Mouse (Mus musculus) urinary bladder, postnatal 4 days (tissue): ENCODE data around the gene Scrn3.

Experiments
- DNase-seq, 2 experiments: peaks; one replicate each; pipeline ENCODE4 v3.0.0; 2021 to 2022; ENCODE audit warnings: low spot score in 2 of 2

The Scrn3 gene

DNA sequence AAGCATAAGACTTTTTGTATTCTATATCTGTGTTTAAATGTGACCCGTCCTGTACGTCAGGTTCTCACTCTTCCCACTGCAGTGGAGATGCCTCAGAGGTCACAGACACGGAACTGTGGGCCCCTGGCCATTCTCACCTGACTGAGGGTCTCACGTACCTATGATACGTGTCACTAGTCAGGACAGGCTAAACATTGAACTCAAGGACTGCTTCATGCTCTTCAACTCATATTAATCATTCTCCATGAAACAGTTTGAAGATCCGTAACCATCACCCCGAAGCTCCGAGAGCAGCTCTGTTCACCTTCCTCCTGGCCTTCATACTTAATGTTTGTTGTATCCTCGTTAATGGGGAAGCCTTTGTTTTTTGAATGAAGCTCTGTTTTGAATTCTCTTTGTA, 5.0 kb downstream of the Scrn3 start:
- no peak for DNase-seq

DNA sequence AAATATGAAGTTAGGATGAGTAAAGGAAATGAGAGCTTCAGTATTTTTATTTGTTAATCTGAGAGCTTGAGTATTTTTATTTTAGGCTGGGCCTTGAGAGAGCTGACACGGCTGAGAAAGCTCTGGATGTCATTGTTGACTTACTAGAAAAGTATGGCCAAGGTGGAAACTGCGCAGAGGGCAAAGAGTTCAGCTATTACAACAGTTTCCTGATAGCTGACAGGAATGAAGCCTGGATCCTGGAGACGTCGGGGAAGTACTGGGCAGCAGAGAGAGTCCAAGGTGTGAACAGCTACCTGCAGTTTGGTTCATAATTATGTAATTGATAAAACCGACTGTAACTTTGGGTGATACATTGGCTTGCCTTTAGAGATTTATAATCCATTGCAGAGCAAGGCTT, 6.8 kb downstream of the Scrn3 start:
- no peak for DNase-seq

DNA sequence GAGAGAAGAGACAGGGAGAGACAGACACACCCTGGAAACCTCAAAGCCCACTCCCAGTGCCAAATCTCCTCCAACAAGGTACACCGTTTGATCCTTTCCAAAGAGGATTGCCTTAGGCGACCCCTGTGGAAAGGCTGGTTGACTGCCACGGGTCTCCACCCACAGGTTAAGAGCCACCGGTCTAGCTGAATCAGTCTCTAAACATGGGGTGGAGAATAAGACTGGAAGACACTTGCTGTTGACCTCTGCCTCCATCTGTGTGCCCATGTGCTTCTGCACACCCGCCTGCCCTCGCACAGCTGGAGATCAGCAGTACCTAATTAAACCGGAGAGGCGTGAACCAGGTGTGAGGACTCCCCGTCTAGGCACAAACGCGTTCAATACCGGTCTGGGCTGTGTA, 10.6 kb downstream of the Scrn3 start:
- no peak for DNase-seq

DNA sequence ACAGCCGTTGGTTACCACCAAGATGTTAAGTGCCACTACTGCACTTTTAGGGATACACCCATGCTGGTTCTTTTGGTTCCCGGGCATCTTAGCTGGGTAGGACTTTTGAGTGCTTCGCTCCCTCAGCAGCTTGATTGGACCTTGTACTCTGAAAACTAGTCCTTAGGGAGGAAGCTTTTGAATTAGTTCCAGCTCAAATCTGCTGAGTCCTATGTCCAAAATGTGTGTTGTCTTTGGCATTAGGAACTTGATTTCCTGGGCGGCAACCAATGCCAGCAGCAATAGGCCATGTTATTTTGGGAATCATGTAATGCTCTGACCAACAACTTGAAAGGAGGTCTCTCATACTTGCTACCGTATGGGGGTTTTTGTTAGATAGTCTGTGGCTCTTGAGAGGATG, 13.5 kb downstream of the Scrn3 start:
- DNase-seq: no peak

DNA sequence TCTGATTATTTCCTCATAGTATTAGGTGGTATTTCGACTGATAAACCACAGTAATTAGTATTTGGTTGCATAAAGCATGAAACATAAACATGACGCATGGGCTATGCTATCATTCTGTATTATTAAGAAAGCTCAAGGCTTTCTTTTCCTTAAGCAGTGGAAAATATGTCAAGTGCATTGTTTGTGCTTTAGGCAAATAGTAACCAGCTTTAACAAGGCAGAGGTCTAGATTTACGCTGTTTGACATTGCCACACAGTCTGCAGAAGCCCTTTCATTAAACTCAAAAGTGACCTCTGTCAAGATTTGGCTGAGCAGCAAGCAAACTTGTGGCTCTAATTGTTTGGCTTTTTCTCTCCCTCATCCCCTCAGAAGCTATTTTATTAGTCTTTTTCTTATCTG, 23.5 kb downstream of the Scrn3 start:
- DNase-seq: no peak

DNA sequence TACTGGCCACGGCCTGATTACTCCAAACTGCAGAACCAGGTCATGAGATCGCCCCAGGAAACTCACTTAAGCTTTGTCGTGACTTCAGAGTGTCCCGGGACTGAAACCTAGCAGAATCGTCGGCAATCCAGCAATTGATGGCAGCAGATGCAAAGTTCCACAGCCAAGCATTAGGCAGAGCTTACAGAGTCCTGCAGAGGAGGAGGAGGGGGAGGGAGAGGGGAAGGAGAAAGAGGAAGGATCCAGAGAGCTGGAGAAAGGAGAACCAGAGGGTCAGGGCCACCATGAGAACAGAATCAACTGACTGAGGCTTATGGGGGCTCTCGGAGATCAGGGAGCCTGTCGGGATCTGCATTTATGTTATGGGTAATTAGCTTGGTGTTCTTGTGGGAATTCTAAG, 26.0 kb downstream of the Scrn3 start:
- no peak for DNase-seq

DNA sequence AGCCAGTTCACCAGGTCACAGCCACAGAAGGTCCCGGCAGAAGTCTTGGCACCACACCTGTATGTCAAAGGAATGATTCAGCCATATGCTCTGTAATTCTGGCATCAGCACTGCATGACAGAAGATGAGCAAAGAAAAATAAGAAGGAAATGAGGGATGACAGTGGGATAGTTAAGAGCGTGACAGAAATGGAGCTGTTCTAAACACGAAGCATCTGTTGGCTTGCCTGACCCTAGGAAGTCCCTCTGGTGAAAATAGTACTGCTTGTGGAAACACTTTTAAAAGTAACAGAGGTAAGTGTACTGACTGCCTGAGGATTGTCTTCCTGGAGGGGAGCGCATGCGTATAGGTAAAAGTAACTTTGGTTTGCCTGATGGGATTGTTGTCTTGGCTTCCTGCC, 31.3 kb downstream of the Scrn3 start:
- DNase-seq: no peak

DNA sequence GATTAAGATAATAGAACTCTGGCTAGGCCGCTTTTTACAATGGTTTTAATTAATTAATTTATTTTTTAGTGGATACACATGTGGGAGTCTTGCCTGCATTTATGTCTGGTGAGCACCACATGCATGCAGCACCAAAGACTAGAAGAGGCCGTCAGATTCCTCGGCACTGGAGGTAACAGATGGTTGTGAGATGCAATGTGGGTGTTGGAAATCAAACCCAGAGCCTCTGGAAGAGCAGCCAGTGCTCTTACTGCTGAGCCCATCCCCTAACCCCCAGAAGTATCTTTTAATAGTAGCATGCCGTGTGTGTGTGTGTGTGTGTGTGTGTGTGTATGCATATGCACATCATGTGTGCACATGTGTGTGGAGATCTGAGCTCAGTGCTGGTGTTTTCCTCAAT, 32.8 kb downstream of the Scrn3 start:
- no peak for DNase-seq

DNA sequence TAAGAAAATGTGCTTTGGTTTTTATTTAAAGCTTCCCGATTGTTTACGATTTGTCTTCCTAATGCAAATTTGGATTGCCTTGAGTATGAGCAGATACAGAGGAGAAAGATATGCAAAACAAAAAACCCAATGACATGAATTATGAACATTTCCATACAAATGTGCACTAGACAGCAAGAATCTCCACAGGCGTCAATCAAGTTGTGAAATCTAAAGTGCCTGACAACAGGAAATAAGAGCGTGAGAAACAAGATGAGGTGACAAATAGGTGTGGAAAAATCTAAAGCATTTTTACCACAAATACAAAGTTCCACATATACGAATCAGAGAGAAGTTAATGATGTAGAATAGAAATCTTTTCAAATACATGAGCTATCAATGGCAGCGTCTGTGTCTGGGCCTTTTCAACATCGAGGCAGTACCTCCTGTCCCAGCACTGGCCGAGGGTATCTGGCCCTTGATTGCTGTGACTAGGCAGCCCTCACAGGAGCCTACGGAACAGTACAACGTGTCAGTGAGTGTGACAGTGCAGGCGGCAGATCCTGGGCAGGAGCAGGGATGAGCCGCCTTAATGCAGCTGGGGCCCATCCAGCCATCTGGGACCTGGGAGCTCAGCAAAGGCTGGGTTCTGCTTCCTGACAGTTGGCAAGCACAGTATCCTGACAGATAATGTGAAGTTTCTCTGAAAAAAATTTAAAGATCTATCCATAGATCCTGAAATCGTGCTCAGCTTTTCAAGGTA, 34.1 kb downstream of the Scrn3 start:
- DNase-seq: no peak

DNA sequence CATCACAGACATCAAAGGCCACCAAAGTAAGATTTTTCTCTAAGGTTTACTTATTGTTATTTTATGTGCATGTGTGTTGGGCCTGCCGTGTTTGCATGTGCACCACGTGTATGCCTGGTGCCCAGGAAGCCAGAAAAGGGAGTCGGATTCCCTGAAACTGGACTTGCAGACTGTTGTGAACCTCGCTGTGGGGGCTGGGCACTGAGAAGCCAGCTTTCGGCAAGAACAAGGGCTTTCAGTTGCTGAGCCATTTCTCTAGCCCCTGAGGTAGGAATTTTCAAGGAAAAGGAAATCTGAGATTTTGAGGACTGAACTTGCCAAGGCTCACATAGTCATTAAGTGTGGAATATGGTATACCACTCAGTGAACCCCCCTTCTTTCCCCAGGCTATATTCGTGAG, 34.7 kb downstream of the Scrn3 start:
- DNase-seq: no peak

DNA sequence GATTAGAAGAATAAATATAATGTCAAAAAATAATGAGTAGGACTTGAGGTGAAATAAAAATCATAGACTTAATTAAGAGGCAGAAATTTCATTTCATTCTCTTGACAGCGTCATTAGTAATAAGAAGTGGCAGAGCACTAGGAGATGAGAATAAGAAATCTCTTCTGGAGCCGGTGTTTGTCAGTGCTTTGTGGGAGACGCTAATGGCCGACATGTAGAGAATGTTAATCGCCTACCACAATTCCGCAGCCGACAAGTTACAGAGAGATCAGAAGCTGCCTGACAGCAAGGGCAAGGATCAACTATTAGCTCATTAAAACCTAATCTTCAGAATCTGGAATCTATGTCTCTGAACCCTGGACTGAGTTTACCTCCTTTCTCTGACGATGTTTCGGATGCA, 35.4 kb downstream of the Scrn3 start:
- no peak for DNase-seq

DNA sequence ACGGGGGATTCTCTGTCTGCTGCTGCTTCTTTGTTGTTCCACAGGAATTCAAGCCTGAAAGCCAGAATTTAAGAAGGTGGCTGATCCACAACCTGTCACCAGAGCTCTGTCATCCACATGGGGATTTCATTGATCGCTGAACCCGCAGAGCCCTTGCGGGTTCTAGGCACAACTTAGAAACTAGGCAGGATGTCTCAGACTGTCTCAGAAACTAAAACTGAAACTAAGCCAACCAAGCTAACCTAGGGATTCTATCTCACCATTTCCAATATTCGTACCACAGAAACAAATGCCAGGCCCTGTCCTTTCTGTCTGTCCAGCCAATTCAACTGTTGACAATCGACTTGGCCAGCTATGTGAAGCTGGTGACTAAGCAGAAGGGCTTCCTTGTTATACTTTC, 35.8 kb downstream of the Scrn3 start:
- no peak for DNase-seq

DNA sequence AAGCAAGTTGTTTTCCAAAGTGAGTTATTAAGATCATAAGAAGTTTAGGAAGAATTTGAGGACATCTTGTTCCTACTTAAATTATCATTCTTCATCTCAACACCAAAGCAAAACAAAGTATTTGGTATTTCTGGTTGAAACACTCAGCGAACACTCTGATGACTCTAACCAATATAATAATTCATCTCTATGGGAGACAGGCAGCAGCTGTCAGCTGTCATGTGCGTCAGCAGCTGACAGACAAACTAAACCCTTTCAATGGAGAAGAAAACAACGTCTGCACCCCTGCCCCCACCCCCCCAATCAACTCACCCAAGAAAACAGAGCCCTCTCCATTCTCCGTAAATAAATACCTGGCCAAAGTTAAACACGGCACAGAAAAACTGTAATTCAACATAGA, 39.1 kb downstream of the Scrn3 start:
- no peak for DNase-seq

DNA sequence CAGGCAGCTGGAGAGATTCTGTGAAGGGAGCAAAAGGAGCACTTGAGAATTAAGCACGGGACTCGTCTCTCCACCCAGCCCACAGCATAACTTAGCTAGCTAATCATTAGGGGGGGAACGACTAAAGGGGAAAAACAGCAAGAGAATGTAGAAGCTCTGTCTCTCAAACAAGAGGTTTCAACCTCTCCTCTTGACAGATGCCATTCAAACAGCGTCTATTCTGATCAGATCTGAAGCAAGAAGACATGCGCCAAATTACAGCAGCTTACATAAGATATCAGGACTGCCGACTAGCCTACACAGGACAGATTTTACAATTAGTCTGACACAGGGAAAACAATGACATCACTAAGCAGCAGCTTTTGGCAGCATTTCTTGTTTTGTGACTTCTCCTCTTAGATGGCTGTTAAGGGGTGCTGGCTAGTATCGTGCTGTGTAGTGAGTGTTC, 39.5 kb downstream of the Scrn3 start:
- no peak for DNase-seq

DNA sequence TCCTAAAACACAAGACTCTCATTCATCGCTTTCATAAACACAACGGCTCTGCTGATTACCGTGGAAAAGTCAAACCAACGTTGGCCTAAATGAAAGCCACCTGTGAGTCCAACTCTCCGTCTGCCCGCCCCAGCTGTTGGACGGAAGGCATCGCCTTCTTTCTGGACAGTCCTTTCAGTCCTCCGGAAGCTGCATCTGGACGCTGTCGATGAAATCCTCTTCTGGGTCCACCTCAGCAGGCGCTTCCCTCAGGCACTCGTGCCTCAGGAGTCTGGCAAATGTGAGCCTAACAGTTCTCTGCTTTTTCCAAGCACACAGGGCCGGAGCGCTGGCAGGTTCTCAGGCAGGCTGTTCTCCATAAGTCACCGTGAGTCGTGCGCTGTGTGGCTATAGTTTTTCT, 44.6 kb downstream of the Scrn3 start:
- DNase-seq: no peak

DNA sequence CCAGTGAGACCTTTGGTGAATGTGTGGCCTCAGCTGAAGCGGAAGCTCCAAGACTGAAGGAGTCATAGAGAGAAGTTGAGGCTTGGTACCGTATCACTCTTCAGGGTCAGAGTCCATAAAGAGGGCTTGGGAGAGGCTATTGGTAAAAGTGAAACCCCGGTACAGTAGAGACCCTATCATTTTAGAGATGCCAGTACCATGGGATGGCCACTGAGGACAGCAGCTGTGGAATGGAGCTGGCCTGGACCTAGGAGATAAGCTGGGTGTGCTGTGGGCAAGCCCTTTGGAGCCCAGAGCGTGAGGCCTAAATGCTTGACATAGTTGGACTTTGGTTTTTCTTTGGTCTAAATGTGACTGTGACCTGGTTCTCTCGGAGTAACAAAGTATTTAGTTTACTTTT, 47.5 kb downstream of the Scrn3 start:
- no peak for DNase-seq

DNA sequence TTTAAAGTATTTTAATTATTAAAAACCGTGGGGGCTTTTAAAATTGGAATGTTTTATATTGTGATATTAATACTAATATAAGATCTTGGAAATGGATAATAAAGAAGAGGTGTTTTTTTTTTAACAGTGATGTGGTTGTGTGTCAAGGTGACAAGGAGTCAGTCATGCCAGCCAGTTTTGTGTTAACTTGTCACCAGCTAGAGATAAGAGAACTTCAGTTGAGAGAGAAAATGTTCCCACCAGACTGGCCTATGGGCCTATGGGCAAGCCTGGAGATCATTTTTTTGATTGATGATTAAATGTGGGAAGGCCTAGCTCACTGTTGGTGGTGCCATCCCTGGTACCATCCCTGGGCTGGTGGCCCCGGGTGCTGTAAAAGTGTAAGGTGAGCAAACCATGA, 48.1 kb downstream of the Scrn3 start:
- DNase-seq: no peak

DNA sequence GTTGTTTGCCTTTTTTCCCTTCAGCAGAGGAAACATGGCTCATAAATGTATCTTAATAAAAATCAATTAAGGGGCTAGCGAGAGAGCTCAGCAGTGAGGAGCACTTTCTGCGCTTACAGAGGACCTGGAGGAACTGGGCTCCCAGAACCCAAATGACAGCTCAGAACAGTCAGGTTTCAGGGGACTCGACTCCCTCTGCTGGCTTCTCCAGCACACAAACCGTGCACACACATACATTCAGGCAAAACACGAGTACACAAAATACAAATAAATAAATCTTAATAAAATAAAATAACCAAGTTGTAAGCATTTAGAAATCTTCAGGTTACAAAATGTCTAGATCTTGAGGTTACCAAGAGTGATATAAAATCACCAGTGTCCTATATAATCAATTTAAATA, 51.0 kb downstream of the Scrn3 start:
- DNase-seq: no peak

DNA sequence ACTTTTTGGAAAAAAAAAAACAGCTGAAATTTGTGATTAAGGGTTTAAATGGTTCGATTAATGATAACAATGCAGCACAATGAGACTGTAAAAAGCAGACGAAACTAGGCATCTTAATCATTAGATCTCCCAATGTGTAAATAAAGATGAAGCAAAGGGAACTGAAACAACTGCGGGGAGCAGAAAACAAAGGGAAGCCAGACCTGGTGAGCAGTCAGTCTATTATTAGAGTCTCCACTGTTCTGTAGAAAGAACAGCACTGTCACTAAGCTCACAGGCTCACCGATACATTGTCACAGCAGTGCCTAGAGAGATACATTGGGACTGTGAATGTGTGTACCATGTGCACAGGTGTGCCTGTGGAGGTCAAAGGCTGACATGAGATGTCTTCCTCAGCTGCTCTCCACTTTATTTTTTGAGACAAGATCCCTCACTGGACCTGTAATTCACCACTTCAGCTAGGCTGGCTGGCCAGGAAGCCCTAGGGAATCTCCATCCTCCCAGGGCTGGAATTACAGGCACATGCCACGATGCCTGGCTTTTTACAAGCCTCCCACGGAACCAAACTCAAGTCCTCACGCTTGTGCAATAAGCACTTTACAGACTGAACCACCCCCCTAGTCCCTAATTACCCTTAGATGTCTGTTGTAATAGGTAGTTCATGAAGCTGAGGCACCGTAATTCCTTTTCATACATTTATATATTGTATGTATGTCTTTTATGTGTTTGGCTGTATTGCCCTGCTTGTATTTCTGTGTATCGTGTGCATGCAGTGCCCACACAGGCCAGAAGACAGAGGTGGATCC, 59.3 kb downstream of the Scrn3 start:
- DNase-seq: no peak

DNA sequence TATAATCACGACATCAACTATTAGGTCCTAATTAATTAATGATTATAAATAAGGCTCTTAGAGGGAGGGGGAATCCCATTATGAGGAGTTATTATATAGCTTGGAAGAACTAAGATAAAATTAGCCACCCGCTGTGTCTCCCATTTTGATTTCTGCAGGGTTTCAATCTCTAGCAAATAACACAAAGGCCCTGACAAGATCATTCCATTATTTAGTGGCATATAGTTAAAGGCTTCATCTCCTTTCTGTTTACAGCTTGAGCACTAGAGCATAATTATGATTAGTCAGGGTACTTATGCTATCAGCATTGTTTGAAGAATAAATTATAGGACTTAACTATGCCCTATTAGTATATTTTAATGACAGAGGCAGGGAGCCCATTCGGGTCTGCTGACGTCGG, 65.9 kb downstream of the Scrn3 start:
- DNase-seq: no peak

DNA sequence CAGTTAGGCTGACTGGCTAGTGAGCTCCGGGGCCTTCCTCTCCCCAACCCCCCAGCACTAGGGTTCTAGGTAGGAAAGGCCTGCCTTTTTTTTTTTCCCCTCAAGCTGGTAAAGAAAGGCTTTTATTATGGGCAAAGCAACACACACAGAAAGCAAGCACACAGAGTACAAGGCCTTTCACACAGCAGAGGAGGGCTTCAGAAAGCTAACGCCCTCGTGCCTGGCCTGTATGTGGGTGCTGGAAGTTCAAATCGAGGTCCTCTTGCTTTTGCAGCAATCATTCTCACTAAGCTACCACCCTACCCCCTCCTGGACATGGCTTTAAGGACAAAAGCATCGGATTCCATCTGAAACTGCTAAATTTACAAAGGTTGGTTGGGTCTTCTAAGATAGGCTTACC, 67.3 kb downstream of the Scrn3 start:
- DNase-seq: no peak

DNA sequence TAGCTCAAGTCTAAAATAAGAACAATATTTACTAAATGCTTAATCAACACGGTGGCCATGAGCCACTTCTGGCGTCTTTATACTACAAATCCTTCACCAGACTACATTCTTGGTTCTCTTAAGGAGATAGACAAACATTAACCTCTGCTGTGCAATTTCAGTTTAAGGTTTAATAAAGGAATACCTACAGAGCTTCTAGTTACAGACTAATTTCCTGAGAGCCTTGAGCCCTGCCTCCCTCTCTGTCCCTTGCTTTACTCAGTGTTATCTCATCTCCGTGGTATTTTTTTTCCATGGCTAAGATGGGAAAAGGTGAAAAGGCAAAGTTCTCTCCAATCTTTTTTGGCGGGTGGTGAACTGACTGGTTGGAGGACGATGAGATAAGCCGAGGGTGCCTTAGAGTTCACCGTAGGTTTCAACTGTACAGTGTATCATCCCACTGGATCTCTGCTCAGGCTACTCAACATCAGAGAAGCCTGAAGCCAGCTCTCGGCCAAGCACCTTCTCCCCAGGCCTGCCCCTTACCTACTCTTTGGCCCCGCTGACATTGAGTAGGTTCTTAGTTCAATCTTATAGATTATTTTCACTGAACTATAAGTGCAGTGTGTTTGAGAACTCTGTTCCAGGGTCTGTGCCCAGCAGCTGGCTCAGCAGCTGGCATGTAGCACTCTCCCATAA, 68.0 kb downstream of the Scrn3 start:
- DNase-seq: no peak

DNA sequence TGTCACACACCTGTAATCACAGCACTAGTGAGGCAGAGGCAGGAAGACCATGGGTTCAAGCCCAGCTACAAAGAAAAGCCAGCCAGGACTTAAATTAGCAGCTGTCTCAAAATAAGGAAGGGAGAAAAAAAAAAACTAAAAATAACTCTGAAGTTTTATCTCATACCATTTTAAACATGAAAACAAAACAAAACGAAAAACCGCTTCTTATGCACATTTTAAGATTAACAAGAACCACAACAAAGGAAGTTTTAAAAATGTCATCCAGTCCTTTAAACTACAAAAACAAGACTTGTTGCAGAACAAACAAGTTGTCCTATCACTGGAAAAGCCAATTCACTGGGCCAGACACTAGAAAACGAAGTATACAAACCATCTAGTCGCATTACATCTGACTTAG, 72.8 kb downstream of the Scrn3 start:
- no peak for DNase-seq
